Mouse (Mus musculus) liver, embryonic 11.5 days (tissue): ENCODE results near the gene Gm49388. TPM values are rescaled to one million over a fixed set of nuclear protein-coding genes. Genes with fewer than 3 reads are reported as not detected.

Source experiments
- ATAC-seq: fragments of 200-750 bp; cut with Nextera tagmentation; replicated peaks from 2 replicates; pipeline ENCODE4 v1.8.0; 2017; ENCODE audit warnings: moderate number of reproducible peaks, mild to moderate bottlenecking, moderate TSS enrichment, moderate library complexity; ENCODE audit not compliant: low FRiP score
- DNase-seq: peaks from one replicate; pipeline ENCODE4 v3.0.0-alpha.2; 2017; ENCODE audit warnings: low spot score
- H3K27ac ChIP-seq: fragments of 300-500 bp; sonication (generic); 2 replicates; pipeline ENCODE4 v1.5.1; 2014; ENCODE audit warnings: mild to moderate bottlenecking, low read depth, low read length, control low read depth
- H3K27me3 ChIP-seq: fragments of 300-500 bp; sonication (generic); replicated peaks from 2 replicates; pipeline ENCODE4 v1.6.1; 2014; ENCODE audit warnings: low read length, mixed read lengths; ENCODE audit not compliant: control insufficient read depth, insufficient read depth
- H3K36me3 ChIP-seq: fragments of 300-500 bp; sonication (generic); 2 replicates; pipeline ENCODE4 v1.6.1; 2014; ENCODE audit warnings: mild to moderate bottlenecking, low read length, moderate library complexity, mixed read lengths; ENCODE audit not compliant: control insufficient read depth, insufficient read depth
- H3K4me1 ChIP-seq: fragments of 300-500 bp; sonication (generic); replicated peaks from 2 replicates; pipeline ENCODE4 v1.6.1; 2014; ENCODE audit warnings: low read length, mixed read lengths; ENCODE audit not compliant: control insufficient read depth, insufficient read depth
- H3K4me2 ChIP-seq: fragments of 300-500 bp; sonication (generic); 2 replicates; pipeline ENCODE4 v1.6.1; 2014; ENCODE audit warnings: mild to moderate bottlenecking, control low read depth, moderate library complexity
- H3K4me3 ChIP-seq: fragments of 300-500 bp; sonication (generic); 2 replicates; pipeline ENCODE4 v1.5.1; 2014; ENCODE audit warnings: low read depth, low read length, control low read depth
- H3K9ac ChIP-seq: fragments of 300-500 bp; sonication (generic); 2 replicates; pipeline ENCODE4 v1.6.1; 2014; ENCODE audit warnings: low read depth, low read length, control low read depth
- H3K9me3 ChIP-seq: fragments of 300-500 bp; sonication (generic); 2 replicates; pipeline ENCODE4 v1.6.1; 2016; ENCODE audit warnings: low read length, inconsistent platforms, mixed read lengths; ENCODE audit not compliant: control insufficient read depth
- WGBS: fragments of 180-500 bp; shearing (Covaris S2); extraction: QIAGEN DNeasy Blood & Tissue Kit; methylation state at CpG from one replicate; pipeline ENCODE4 v1.1.7; 2014; 5-methylcytosine and 5-hydroxymethylcytosine counted together
- polyA plus RNA-seq: library from polyadenylated mRNA; unstranded; fragments of >200 nt; fragmentation: Nextera tagmentation; extraction: Ambion mirVana; gene quantifications from 2 replicates; pipeline ENCODE4 v1.2.1, GENCODE M21; 2014

Gm49388 gene
- polyA plus RNA-seq, 1 experiment from 2014 or later: not detected

DNA sequence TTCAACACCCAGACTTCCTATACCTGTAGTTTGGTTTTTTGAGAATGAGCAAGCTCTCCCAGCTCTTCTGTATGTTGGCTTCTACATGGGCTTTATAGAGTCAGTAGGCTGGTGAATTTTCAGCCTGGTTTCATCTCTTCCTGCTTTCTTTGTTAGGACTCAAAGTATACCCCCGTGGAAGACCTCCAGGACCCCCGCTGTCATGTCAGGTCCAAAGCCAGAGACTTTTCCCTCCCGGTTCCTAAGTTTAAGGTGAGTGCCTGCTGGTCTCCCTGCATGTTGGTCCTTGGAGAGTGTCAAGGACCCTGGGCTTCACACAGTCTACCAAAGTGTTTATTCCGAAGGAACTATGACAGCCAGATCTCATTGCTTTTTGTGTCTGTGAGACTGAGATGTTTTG lies 7.1 kb upstream of the Gm49388 start:
- WGBS: 82% methylated on average over 4 of the region's 4 CpGs
- H3K36me3 ChIP-seq: peaks cover 24% of the 10 kb centered on the region

DNA sequence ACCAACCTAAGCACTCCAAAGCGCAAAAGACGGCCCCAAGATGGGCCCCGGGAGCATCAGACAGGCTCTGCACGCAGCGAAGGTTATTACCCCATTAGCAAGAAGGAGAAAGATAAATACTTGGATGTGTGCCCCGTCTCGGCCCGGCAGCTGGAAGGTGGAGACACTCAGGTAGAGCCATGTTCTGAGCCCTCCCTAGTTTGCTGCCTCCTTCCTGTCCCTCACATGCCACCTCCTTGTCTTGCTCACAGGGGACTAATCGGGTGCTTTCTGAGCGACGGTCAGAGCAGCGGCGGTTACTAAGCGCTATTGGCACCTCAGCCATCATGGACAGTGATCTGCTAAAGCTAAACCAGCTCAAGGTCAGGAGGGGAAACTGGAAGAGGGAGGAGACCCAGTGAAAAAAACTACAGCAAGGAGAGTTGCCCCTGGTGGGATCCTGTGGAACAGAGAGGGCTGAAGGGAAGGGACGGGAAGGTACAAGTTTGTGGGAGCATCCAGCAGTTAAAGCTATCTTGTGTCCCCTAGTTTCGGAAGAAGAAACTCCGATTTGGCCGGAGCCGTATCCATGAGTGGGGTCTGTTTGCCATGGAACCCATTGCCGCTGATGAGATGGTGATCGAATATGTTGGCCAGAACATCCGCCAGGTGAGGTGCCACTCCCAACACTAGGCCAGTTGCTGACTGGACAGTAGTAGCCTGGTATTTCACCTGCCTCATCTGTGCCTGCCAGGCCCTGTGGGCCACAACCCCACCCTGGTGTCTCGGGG lies 11.9 kb downstream of the Gm49388 start:
- H3K4me3 ChIP-seq: no peak overlapping the region
- ATAC-seq (no peak), DNase-seq (no peak)
- H3K27me3 ChIP-seq: no peaks in the 10 kb centered on the region
- H3K4me1 ChIP-seq: peaks cover 10% of the 10 kb centered on the region
- 94% methylated on average over 23 of the region's 23 CpGs for WGBS
- H3K9me3 ChIP-seq: no peaks in the 10 kb centered on the region
- H3K4me2 ChIP-seq: no peak overlapping the region
- no peak overlapping the region for H3K9ac ChIP-seq
- H3K36me3 ChIP-seq: peaks cover 59% of the 10 kb centered on the region
- H3K27ac ChIP-seq: no peak overlapping the region

More for the DNA sequence above, 7.1 kb upstream of the Gm49388 start:
- no peak for ATAC-seq
- peak overlapping the region; percentile 94 for H3K4me2 ChIP-seq
- H3K27ac ChIP-seq: no peak overlapping the region
- no peaks in the 10 kb centered on the region for H3K27me3 ChIP-seq
- DNase-seq: no peak
- H3K4me3 ChIP-seq: peak overlapping the region; percentile 98
- peaks cover 20% of the 10 kb centered on the region for H3K4me1 ChIP-seq
- H3K9ac ChIP-seq: peak overlapping the region; percentile 96
- H3K9me3 ChIP-seq: no peaks in the 10 kb centered on the region

DNA sequence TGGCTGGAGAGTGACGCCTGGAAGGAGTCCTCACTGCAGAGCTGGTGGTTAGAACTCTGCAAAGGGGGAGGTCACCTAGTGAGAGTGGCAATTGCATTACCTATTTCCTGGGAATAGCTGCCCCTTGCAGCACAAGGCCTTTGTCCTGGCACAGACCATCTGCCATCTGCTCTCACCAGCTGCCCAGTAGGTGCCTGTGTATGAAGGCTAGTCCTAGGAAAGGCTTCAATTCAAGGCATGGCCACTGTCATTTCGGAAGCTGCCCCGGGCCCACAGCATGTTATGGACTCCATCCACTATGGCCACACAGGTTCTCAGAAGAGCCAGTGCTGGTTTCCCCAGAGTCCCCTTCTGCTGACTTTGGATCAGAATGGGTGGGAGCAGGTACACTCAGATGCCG lies 13.2 kb downstream of the Gm49388 start:
- H3K36me3 ChIP-seq: peaks cover 58% of the 10 kb centered on the region
- DNase-seq: no peak

DNA sequence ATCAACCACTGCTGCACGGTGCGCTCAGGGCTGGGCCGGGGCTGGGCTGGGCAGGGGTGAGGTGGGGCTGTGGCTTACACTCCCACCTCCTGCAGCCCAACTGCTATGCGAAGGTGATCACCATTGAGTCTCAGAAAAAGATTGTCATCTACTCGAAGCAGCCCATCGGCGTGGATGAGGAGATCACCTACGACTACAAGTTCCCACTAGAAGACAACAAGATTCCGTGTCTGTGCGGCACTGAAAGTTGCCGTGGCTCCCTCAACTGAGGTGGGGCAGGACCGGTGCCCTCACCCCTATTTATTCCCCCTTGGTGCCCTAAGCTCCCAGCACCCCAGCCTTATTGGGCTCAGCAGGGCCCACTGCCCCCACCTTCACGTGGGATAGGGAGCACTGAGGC lies 13.8 kb downstream of the Gm49388 start:
- whole genome bisulfite sequencing: 88% methylated on average over 13 of the region's 13 CpGs
- ATAC-seq (no peak), DNase-seq (no peak)
- Histone ChIP-seq H3K9ac (no peak overlapping the region), H3K27ac (no peak overlapping the region), H3K4me3 (no peak overlapping the region), H3K9me3 (no peaks in the 10 kb centered on the region), H3K36me3 (peaks cover 53% of the 10 kb centered on the region), H3K4me1 (peaks cover 10% of the 10 kb centered on the region), H3K27me3 (no peaks in the 10 kb centered on the region), H3K4me2 (no peak overlapping the region)

More for the DNA sequence above, 13.2 kb downstream of the Gm49388 start:
- no peak for ATAC-seq
- Histone ChIP-seq H3K9me3 (no peaks in the 10 kb centered on the region), H3K4me1 (peaks cover 10% of the 10 kb centered on the region), H3K9ac (no peak overlapping the region), H3K4me2 (no peak overlapping the region), H3K27ac (no peak overlapping the region), H3K4me3 (no peak overlapping the region), H3K27me3 (no peaks in the 10 kb centered on the region)
- 88% methylated on average over 4 of the region's 4 CpGs for WGBS

DNA sequence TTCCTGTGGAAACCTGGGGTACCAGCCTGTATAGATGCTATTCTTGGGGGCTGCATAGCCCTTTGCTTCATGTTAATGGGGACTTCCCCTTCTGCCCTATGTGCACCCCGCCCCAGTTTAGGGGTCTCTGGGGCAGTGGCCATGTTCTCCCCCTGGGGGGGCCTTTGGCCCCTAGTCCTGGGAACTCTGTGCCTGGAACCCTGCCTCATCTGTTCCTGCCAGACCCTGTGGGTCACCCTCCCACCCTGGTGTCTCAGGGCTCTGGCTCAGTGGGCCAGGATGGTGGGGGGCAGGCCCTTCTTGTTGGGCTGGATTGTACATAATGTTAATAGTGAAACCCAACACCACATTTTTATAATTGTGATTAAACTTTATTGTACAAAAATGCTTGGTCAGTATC lies 14.3 kb downstream of the Gm49388 start:
- peaks cover 14% of the 10 kb centered on the region for H3K4me1 ChIP-seq
- no peak overlapping the region for H3K4me2 ChIP-seq
- H3K36me3 ChIP-seq: peaks cover 53% of the 10 kb centered on the region
- ATAC-seq: no peak
- DNase-seq: no peak
- H3K27ac ChIP-seq: no peak overlapping the region
- H3K27me3 ChIP-seq: no peaks in the 10 kb centered on the region
- H3K9me3 ChIP-seq: no peaks in the 10 kb centered on the region
- H3K9ac ChIP-seq: no peak overlapping the region
- H3K4me3 ChIP-seq: no peak overlapping the region
- WGBS: 77% methylated on average over 1 of the region's 1 CpGs

DNA sequence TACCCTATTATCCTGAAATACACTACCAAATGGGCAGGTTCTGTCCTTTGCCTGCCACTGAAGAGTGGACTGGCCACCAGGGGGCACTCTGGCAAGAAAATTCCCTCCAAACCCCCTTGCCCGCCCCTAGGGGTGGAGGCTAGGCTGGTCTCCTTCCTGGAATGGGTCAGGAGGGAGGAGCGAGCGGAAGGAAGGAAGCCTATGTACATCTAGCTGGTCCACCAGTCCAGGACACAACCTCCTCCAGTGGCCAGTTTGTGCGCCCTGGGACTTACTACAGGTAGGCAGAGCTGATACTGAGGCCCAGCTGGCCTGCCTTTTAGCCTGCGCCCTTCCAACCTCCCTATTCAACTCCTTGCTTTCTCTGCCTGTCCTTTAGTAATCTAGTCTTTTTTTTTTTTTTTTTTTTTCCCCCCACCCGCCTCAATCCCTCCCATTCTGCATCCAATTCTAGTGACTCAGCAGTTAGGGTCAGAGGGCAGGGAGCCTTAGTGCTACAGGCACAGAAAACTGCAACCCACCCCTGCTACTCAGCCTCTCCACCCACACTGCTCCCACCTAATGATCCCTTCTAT lies 15.1 kb downstream of the Gm49388 start, which contains the start of gene Hsd3b7:
Hsd3b7 (plus strand) TSS at position 170 of the 575 bp plus-strand sequence.
- peak within 1 kb of the TSS; percentile 50 for H3K9ac ChIP-seq
- peak within 1 kb of the TSS; percentile 53; the same call in 1 of the 2 replicates for H3K27ac ChIP-seq

DNA sequence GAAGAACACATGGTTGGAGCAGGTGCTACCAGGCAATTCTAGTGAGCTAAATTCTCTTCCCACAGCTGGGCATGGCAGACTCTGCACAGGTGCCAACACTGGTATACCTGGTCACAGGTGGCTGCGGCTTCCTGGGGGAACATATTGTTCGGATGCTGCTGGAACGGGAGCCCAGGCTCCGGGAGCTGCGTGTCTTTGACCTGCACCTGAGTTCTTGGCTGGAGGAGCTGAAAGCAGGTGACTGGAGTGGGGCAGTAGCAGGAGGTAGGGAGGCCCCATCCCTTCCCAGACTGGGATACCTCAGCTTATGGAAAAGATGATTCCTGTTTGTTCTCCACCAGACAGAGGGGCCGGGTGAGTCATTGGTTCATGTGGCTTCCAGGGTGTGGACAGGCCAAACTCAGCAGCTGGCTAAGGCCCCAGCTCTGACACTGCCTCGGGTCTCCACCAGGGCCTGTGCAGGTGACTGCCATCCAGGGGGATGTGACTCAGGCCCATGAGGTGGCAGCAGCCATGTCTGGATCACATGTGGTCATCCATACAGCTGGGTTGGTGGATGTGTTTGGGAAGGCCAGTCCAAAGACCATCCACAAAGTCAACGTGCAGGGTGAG lies 15.7 kb downstream of the Gm49388 start:
- Histone ChIP-seq H3K27ac (peak overlapping the region; percentile 53; the same call in 1 of the 2 replicates), H3K36me3 (peaks cover 40% of the 10 kb centered on the region), H3K27me3 (no peaks in the 10 kb centered on the region), H3K9me3 (no peaks in the 10 kb centered on the region), H3K4me3 (peak overlapping the region; percentile 29), H3K9ac (peak overlapping the region; percentile 50), H3K4me2 (peak overlapping the region; percentile 62), H3K4me1 (peaks cover 20% of the 10 kb centered on the region)
- WGBS: 87% methylated on average over 8 of the region's 8 CpGs
- ATAC-seq (no peak), DNase-seq (no peak)

More for the DNA sequence above, 15.1 kb downstream of the Gm49388 start, which contains the start of gene Hsd3b7:
- peak; percentile 89 for DNase-seq
- H3K36me3 ChIP-seq: peaks cover 46% of the 10 kb centered on the region
- H3K4me3 ChIP-seq: peak within 1 kb of the TSS; percentile 29
- WGBS: 31% methylated on average over 6 of the region's 6 CpGs
- ATAC-seq: peak; percentile 54
- no peaks in the 10 kb centered on the region for H3K27me3 ChIP-seq
- H3K9me3 ChIP-seq: no peaks in the 10 kb centered on the region
- peaks cover 15% of the 10 kb centered on the region for H3K4me1 ChIP-seq
- H3K4me2 ChIP-seq: peak within 1 kb of the TSS; percentile 62

DNA sequence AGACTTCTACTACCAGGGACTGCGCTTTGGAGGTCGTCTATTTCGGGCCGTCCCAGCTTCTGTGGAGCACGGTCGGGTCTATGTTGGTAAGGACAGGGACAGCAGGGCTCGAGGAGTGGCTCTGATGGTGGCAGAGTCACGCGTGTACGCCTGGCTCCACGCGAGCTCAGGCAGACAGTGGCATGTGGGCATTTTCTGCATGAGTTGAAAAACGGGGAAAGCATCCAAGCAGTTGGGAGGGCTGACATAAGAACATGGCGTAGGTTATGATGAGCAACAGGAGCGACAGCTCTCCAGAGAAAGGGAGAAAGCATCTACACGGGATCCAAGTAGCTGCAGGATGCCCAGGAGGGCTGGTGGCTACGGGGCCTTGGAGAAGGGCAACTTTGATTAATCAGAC lies 16.9 kb downstream of the Gm49388 start:
- ATAC-seq (no peak), DNase-seq (no peak)
- Histone ChIP-seq H3K9me3 (no peaks in the 10 kb centered on the region), H3K4me2 (no peak overlapping the region), H3K27me3 (no peaks in the 10 kb centered on the region), H3K4me3 (no peak overlapping the region), H3K4me1 (peaks cover 27% of the 10 kb centered on the region), H3K27ac (no peak overlapping the region), H3K9ac (no peak overlapping the region), H3K36me3 (peaks cover 33% of the 10 kb centered on the region)
- 89% methylated on average over 17 of the region's 17 CpGs for WGBS
